Mouse (Mus musculus) hindbrain, embryonic 10.5 days (tissue): ENCODE measurements around the gene Acat2. TPM values are rescaled to one million over a fixed set of nuclear protein-coding genes. Genes with fewer than 3 reads are reported as not detected.

Experiments
- polyA plus RNA-seq: library from polyadenylated mRNA; unstranded; fragments of >200 nt; fragmentation: Nextera tagmentation; extraction: Ambion mirVana; gene quantifications from 2 replicates; pipeline ENCODE4 v1.2.1, GENCODE M21; 2016

Gene Acat2
- polyA plus RNA-seq, 1 experiment from 2014 or later: 451 TPM

Other genes with a start within 250 kb of the Acat2 start
- gene Igf2r, start 191.1 kb downstream of the Acat2 start, polyA plus RNA-seq: 17.3 and 20.8 TPM in 2 replicates
- 0.22 and 0.89 TPM in 2 replicates for gene Mas1, start 92.6 kb downstream of the Acat2 start, polyA plus RNA-seq
- gene Mrgprh, start 84.7 kb downstream of the Acat2 start, polyA plus RNA-seq: not detected in 2 replicates
- gene Pnldc1, start 50.5 kb downstream of the Acat2 start, polyA plus RNA-seq: 2.4 and 2.9 TPM in 2 replicates
- 430 and 490 TPM in 2 replicates for gene Tcp1, start 45.0 kb downstream of the Acat2 start, polyA plus RNA-seq
- gene Mrpl18, start 44.4 kb downstream of the Acat2 start, polyA plus RNA-seq: 175 and 190 TPM in 2 replicates
- 0.60 and 0.84 TPM in 2 replicates for gene Acat3, start 20.1 kb downstream of the Acat2 start, polyA plus RNA-seq
- gene Wtap, start 33.4 kb upstream of the Acat2 start, polyA plus RNA-seq: 116 and 124 TPM in 2 replicates
- gene Sod2, start 46.1 kb upstream of the Acat2 start, polyA plus RNA-seq: 104 and 108 TPM in 2 replicates
- not detected in 2 replicates for gene Gpr31b, start 91.5 kb upstream of the Acat2 start, polyA plus RNA-seq
- gene Tcp10b, start 100.4 kb upstream of the Acat2 start, polyA plus RNA-seq: 0.08 and 0.10 TPM in 2 replicates
- not detected in 2 replicates for gene Unc93a, start 171.1 kb upstream of the Acat2 start, polyA plus RNA-seq